Mouse (Mus musculus): ENCODE results near the gene Cacna2d4.
A peak's percentile ranks its signal among the peaks of the same experiment; 100 is the strongest.
"Not testable (repeated sequence)": the region's sequence is repeated elsewhere in the genome, so short reads cannot be mapped to it uniquely, and the experiment has no call there.

Gene Cacna2d4

DNA sequence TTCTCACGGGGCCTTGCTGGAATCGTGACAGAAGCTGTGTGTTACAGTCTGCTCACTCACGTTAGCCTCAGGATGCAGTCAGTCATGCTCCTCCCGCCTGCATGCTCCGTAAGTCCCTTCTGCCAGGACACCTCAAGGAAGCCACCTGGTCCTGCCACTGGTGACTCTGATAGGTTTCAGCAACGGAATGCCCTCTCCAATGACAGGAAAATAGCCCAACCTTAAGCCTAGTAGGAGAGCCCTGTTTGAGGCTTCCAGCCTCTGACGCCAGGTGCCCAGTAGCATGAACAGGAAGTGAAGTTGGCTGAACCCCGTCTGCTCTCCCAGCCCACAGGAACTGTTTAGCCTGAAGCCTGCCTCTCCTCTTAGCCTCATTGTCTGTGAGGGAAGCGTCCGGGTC lies 109.9 kb downstream of the Cacna2d4 start:
- DNase-seq (ENCODE audit: low read depth): no peak

DNA sequence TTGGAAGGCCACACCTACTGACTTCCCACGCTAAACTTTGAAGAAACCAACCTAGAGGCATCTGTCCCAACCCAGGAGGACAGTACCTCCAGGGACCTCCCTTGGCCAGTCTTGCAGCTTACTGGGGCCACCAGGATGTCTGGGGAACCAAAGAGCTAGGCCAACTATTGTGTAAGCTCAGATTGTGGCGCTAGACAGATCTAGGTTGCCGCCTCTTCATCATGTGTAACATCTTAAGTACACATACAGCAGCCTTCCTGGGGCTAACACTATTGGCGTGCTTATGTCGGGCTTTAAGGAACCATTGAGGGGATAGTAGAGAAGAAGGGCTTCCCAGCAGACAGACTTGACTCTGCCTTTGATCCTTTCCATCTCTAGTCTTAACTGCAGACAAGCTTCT lies 111.5 kb downstream of the Cacna2d4 start:
- DNase-seq (ENCODE audit: low read depth): no peak

GRCm38 (mm10) chr6:119348234-119348633 lies 111.9 kb downstream of the Cacna2d4 start:
- peak; percentile 45 for DNase-seq (ENCODE audit: low read depth)

DNA sequence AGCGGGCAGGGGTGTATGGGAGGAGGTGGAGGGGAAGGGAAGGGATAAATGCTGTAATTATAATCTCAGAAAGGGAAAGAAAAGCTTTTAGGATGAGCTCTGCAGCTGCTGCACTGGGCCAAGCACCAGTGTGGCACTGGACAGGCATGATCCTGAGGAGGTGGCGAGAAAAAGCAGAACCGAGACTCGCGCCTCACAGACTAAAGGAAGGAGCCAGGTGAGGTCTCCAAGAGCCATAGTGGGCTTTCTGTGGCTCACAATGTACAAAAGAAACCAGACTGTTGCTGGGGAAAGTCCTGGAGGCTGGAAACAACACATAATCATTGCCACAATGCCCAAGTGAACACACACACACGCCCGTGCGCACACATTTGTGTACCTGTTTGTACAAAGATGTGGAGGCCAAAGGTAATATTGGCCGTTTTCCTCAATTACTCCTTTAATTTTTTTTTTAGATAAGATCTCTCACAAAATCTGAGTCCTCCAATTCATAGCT lies 114.4 kb downstream of the Cacna2d4 start:
- DNase-seq (ENCODE audit: low read depth): no peak

DNA sequence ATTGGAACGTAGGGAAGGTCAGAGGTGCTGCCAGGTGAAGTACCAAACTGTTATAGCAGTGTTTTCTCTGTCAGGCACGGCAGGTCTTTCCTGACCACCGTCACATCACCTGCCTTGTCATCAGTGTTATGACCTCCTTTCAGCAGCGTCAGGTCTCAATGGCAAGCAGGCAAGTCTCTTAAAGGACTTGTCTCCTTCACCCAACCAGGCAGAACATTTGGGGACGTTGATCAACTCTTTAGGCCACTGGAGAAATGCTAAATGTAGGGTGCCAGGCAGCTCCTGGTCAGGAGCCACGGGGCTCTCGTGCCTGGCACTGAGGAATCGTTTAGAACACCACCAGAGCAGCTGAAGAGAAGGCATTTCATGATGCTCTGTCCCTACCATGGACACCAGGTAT lies 115.3 kb downstream of the Cacna2d4 start:
- no peak for DNase-seq (ENCODE audit: low read depth)

GRCm38 (mm10) chr6:119352501-119352900 lies 116.2 kb downstream of the Cacna2d4 start:
- no peak for DNase-seq (ENCODE audit: low read depth)

- no peak for DNase-seq (ENCODE audit: low read depth)
Observed at GRCm38 (mm10) chr6:119358020-119358571, 121.8 kb downstream of the Cacna2d4 start.

DNA sequence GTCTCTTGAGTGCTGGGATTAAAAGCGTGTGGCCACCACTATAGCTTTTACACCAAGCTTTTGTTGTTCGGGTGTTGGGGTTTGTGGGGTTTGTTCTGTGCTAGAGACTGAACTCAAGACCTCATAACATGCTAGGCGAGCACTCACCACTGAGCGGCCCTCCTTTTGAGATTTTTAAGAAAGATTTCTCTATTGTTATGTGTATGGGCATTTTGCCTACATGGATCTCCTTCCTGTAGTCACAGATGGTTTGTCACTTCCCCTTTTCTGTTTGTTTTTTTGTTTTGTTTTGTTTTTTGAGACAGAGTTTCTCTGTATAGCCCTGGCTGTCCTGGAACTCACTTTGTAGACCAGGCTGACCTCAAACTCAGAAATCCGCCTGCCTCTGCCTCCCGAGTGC lies 123.9 kb downstream of the Cacna2d4 start:
- DNase-seq (ENCODE audit: low read depth): not testable (repeated sequence)

- peak; percentile 74 for DNase-seq (ENCODE audit: low read depth)
Observed at GRCm38 (mm10) chr6:119360925-119361702, 124.8 kb downstream of the Cacna2d4 start.

GRCm38 (mm10) chr6:119363593-119363992 lies 127.3 kb downstream of the Cacna2d4 start:
- no peak for DNase-seq (ENCODE audit: low read depth)

- DNase-seq (ENCODE audit: low read depth): not testable (repeated sequence)
Observed at GRCm38 (mm10) chr6:119366800-119367199, 130.5 kb downstream of the Cacna2d4 start.

- DNase-seq (ENCODE audit: low read depth): no peak
Observed at GRCm38 (mm10) chr6:119367382-119367781, 131.1 kb downstream of the Cacna2d4 start.

DNA sequence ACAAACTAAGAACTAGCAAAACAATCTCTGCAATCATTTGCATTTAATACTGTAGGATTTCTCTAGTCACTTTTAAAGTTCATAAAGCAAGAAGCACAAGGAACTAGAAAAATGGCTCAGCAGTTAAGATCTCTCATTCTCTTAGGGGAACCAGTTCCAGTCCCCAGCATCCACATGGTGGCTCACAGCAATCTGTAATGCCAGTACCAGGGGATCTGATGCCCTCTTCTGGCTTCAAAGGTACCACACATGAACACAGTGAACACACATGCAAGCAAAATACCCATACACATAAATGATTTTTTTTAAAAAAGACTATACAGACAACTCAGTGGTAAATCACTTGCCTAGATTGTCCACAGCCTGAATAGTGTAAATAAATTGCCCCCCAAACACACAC lies 135.3 kb downstream of the Cacna2d4 start:
- DNase-seq (ENCODE audit: low read depth): no peak

- DNase-seq (ENCODE audit: low read depth): no peak
Observed at GRCm38 (mm10) chr6:119372237-119372636, 135.9 kb downstream of the Cacna2d4 start.

DNA sequence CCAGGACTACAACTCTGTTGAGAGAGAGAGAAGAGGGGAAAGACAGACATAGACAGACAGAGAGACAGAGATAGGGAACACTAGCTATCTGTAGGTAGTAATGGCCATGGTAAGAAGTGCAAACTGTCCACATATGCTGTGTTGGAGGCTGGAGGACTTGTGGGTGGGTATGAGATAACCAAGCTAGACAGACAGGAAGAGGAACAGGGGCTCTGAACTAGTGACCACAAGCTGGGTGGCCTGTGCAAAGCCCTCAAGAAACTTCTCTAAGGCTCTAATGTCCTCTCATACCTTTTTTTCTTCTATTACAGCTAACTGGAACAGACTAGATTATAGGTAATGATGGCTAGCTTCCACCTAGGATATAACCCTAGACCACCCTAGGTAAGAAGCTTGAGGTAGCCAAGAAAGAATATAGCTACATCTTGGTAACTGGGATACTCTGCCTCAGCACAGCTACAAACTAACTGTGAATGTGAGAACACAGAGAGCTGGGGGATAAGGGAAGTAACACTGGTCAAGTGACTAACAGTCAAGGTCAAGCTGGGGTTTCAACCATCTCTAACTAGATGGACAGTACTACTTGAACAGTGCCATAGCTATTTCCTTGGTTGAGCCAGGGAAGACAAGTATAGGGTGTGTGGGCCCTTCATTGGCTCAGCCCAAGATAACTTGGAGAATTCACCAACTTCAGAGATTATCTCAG lies 136.8 kb downstream of the Cacna2d4 start:
- no peak for DNase-seq (ENCODE audit: low read depth)

DNA sequence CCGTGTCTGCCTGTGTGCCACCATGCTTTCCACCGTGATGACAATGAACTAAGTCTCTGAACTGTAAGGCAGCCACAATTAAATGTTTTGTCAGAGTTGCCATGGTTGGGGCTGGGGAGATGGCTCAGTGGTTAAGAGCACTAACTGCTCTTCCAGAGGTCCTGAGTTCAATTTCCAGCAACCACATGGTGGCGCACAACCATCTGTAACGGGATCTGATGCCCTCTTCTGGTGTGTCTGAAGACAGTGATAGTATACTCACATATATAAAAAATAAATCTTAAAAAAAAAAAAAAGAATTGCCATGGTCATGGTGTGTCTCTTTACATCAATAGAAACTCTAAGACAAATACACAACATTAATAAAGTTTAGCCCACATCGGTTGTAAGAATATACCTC lies 138.7 kb downstream of the Cacna2d4 start:
- DNase-seq (ENCODE audit: low read depth): no peak

- no peak for DNase-seq (ENCODE audit: low read depth)
Observed at GRCm38 (mm10) chr6:119377613-119378012, 141.3 kb downstream of the Cacna2d4 start.

DNA sequence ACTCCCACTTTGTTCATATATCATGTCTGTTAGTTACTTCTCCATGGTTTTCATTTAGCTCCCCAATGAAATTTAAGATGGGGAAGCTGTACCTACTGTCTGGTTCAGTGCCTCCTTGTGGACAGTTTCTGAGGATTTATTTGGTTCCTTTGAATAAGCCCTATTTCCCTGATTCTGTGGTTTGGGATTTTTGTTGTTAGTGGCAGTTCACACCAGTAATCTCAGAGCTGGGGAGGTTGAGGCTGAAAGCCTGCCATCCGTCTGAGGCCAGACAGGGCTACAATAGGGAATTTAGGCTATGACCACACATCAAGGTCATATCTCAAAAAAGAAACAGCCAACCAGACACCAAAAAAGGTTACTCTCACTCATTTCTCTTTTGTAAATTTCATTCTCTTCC lies 142.3 kb downstream of the Cacna2d4 start:
- no peak for DNase-seq (ENCODE audit: low read depth)

DNA sequence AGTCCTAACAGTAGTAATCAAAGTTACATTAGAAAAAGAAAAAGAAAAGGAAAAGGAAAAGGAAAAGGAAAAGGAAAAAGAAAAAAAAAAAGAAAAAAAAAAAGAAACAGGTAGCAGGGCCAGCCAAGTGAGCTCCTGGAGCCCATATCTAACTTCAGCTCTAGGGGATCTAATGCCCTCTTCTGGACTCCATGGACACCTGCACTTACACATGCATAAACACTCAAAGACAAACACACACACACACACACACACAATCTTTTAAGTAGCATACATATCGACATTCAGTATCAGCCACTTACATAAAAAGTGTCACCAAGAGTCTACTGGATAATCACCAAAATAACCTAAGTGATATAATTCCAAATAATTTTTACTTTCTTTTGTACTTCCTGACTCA lies 149.3 kb downstream of the Cacna2d4 start:
- DNase-seq (ENCODE audit: low read depth): no peak

- no peak for DNase-seq (ENCODE audit: low read depth)
Observed at GRCm38 (mm10) chr6:119386421-119386820, 150.1 kb downstream of the Cacna2d4 start.

- no peak for DNase-seq (ENCODE audit: low read depth)
Observed at GRCm38 (mm10) chr6:119386821-119387220, 150.5 kb downstream of the Cacna2d4 start.

DNA sequence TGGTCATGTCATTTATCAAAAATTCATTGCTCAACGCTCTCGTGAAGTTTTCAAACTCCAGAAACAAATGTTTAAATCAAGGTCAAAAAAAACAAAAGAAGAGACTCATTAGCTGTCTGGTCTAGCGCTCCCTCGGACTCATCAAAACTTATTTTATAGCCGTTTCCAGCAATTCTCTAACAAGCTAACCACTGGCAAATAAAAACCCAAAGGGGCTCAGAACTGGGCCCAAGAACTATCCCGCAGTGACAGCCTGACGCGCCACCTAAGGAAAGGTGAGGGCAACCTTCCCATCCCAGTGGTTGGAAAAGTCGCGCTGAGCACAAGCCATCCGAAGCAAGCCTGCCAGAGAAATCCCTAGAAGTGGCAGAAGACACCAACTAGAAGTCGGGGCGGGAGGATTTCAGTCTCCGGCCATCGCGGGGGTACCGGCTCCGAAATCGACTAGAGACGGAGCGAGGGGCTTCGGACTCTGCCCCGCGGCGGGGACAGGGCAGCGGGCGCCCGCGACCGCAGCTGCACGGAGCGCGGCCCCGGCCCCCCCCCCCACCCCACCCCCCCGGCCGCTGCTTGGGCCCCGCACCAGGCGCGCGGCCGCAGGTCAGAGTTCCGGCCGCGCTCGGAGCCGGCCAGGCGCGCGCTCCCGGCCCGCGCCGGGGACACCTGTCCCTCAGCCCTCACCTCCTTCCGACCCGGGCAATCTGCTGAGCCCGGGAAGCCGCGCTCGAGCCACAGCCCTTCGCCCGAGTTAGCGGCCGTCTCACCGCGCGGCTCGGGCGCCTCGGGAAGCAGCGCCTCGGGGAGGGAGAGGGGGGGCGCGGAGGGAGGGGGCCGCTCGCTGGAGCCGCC lies 151.7 kb downstream of the Cacna2d4 start:
- no peak for DNase-seq (ENCODE audit: low read depth)
